Mouse (Mus musculus) right cerebral cortex, postnatal 25 days (tissue): Measurements from ENCODE around the gene Hmox2.

Source experiments
- DNase-seq: peaks from one replicate; pipeline ENCODE4 v3.0.0; 2022

The Hmox2 gene

DNA sequence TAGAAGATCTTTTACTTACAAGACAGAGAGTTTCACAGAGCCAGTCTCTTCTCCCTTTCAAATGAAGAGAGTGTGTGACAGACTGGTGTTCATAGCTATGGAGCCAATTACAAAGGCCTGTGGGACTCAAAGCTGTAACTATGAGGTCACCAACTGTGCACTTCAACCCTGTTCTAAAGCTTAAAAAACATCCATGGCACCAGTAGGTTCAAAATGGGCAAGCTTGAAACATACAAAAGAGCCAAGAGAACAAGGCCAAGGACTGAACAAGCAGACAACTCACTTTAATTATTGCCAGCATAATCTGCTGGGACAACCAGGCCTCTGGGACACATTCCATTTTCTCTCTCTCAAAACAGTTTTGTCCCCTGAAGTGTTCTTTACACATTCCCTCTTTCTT, 62.0 kb downstream of the Hmox2 start:
- no peak for DNase-seq

DNA sequence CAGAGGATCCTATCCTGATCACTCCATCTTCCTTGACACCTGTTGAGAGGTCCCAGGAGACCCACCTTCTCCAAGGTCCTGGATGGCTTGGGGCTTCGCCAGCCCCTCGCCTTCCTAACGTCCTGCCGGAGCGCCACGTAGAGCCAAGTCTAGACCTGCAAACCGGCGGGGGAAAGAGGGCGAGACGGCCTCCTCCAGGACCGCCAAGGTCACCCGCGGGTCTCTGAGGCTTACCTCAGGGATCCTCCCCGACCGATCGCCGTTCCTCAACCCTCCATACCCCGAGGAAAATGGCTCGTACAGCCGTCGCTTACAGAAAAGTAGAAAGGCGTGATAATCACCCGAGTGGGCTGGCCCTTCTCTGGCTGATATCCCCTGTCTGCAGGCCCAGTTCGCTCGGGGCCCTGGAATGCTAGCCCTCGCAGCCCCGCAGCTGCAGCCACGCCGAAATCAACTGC, 63.2 kb downstream of the Hmox2 start:
- DNase-seq, result no peak

- peak; percentile 98 for DNase-seq
Measured at GRCm38 (mm10) chr16:4789810-4790559, 63.8 kb downstream of the Hmox2 start, which contains the start of gene Cdip1. Gene Cdip1 (minus strand): TSS chr16:4790292.

GRCm38 (mm10) chr16:4791332-4791731, 65.2 kb downstream of the Hmox2 start:
- no peak for DNase-seq

DNA sequence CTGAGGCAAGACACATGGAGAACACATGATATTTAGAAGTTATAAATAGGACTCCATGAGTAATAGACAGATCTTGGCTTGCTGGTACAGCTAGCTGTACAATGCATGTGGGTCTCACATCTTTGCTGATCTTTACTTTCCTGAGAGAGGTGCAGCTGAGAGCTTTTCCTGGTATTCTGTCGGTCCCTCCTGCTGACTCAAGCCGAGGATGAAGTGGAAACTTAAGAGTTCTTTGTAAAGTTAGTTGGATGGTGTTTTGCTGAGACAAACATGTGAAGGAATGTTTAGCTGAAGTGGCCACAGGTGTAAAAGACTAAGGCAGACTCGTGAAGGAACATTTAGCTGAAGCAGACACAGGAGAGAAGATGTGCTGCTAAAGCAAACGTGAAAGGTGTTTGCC, 70.5 kb downstream of the Hmox2 start:
- no peak for DNase-seq
